Mouse (Mus musculus) mesoderm, embryonic 11.5 days (tissue): Measurements from ENCODE around the gene Tnik.

Source experiments
- DNase-seq: peaks from one replicate; pipeline ENCODE4 v3.0.0-alpha.2; 2012; ENCODE audit warnings: low read depth, low spot score

Tnik gene

GRCm38 (mm10) chr3:28263002-28263947 lies at the start of gene Tnik:
TSS of gene Tnik (plus strand) at chr3:28263214.
- peak; percentile 74 for DNase-seq

- no peak for DNase-seq
Observed at GRCm38 (mm10) chr3:28214886-28215311, 48.1 kb upstream of the Tnik start.

GRCm38 (mm10) chr3:28217001-28217400 lies 46.0 kb upstream of the Tnik start:
- no peak for DNase-seq

- no peak for DNase-seq
Observed at GRCm38 (mm10) chr3:28219533-28219932, 43.5 kb upstream of the Tnik start.

- no peak for DNase-seq
Observed at GRCm38 (mm10) chr3:28219964-28220363, 43.0 kb upstream of the Tnik start.

GRCm38 (mm10) chr3:28224437-28225356 lies 38.3 kb upstream of the Tnik start:
- no peak for DNase-seq

- no peak for DNase-seq
Observed at GRCm38 (mm10) chr3:28225357-28225905, 37.6 kb upstream of the Tnik start.

- no peak for DNase-seq
Observed at GRCm38 (mm10) chr3:28226181-28226580, 36.8 kb upstream of the Tnik start.

- no peak for DNase-seq
Observed at GRCm38 (mm10) chr3:28228930-28229329, 34.1 kb upstream of the Tnik start.

GRCm38 (mm10) chr3:28229503-28229902 lies 33.5 kb upstream of the Tnik start:
- DNase-seq, result no peak

GRCm38 (mm10) chr3:28232885-28233284 lies 30.1 kb upstream of the Tnik start:
- no peak for DNase-seq

GRCm38 (mm10) chr3:28234179-28234578 lies 28.8 kb upstream of the Tnik start:
- DNase-seq, result no peak

- no peak for DNase-seq
Observed at GRCm38 (mm10) chr3:28236689-28237088, 26.3 kb upstream of the Tnik start.

GRCm38 (mm10) chr3:28238136-28238535 lies 24.9 kb upstream of the Tnik start:
- no peak for DNase-seq

GRCm38 (mm10) chr3:28242561-28242960 lies 20.5 kb upstream of the Tnik start:
- no peak for DNase-seq

- no peak for DNase-seq
Observed at GRCm38 (mm10) chr3:28244244-28244890, 18.6 kb upstream of the Tnik start.

- DNase-seq, result no peak
Observed at GRCm38 (mm10) chr3:28248255-28248957, 14.6 kb upstream of the Tnik start.

GRCm38 (mm10) chr3:28255711-28256110 lies 7.3 kb upstream of the Tnik start:
- DNase-seq, result no peak

- DNase-seq, result peak; percentile 65
Observed at GRCm38 (mm10) chr3:28262371-28263001, 528 bp upstream of the Tnik start.
